Comparison of ENCODE assay signal across 10 mouse cellular contexts in genomic region chr16:17271856-17272255, GRCm38 (mm10). TPM values are rescaled to one million over a fixed set of nuclear protein-coding genes. Genes with fewer than 3 reads are reported as not detected.
"Had no signal": no experiment of that assay in that cellular context is flagged by ENCODE, and none has a peak within 500 bp of the region (broad histone marks: within the 10 kb centered on the region; RNA-seq: fewer than 3 reads in every experiment).

No protein-coding gene starts in this region.

- H3K27me3 ChIP-seq: neural tube, embryonic 15.5 days had no signal

- H3K4me2 ChIP-seq: neural tube, embryonic 15.5 days; stomach, embryonic 15.5 days had no signal

- H3K36me3 ChIP-seq: neural tube, embryonic 15.5 days; stomach, embryonic 15.5 days had no signal

- H3K27ac ChIP-seq: neural tube, embryonic 15.5 days; stomach, embryonic 15.5 days; stomach, postnatal 0 days had no signal

- H3K9me3 ChIP-seq: neural tube, embryonic 15.5 days; stomach, embryonic 15.5 days had no signal

- DNase-seq: retina, postnatal 1 day; right cerebral cortex, adult 18-20 months; right cerebral cortex, postnatal 14 days; right cerebral cortex, postnatal 25 days; thymus, adult 18-20 months had no signal

- H3K9ac ChIP-seq: neural tube, embryonic 15.5 days; stomach, embryonic 15.5 days had no signal

- H3K4me3 ChIP-seq: neural tube, embryonic 15.5 days; stomach, embryonic 15.5 days had no signal

RNA-seq across cellular contexts. Expression of gene Serpind1, which starts 59.3 kb away (rescaled TPM):
- polyA plus RNA-seq: small intestine, adult 2 months; testis, adult 2 months had no signal
